Mouse (Mus musculus) forebrain, embryonic 13.5 days (tissue): ENCODE results near the gene Gm49396. TPM values are rescaled to one million over a fixed set of nuclear protein-coding genes. Genes with fewer than 3 reads are reported as not detected.
A peak's percentile ranks its signal among the peaks of the same experiment; 100 is the strongest.

Experiments used
- ATAC-seq: fragments of 200-750 bp; cut with Nextera tagmentation; 2 replicates; pipeline ENCODE4 v1.8.0; 2017
- H3K27ac ChIP-seq: fragments of 300-500 bp; sonication (generic); 2 replicates; pipeline ENCODE4 v1.5.1; 2015; ENCODE audit warnings: inconsistent platforms, mild to moderate bottlenecking, moderate library complexity
- H3K27me3 ChIP-seq: fragments of 300-500 bp; sonication (generic); 2 replicates; pipeline ENCODE4 v1.6.1; 2015; ENCODE audit warnings: mild to moderate bottlenecking, inconsistent platforms
- H3K36me3 ChIP-seq: fragments of 300-500 bp; sonication (generic); 2 replicates; pipeline ENCODE4 v1.6.1; 2015; ENCODE audit warnings: mild to moderate bottlenecking, inconsistent platforms; ENCODE audit not compliant: poor library complexity, severe bottlenecking
- H3K4me1 ChIP-seq: fragments of 300-500 bp; sonication (generic); 2 replicates; pipeline ENCODE4 v1.6.1; 2015; ENCODE audit warnings: inconsistent platforms
- H3K4me2 ChIP-seq: fragments of 300-500 bp; sonication (generic); 2 replicates; pipeline ENCODE4 v1.6.1; 2015; ENCODE audit warnings: inconsistent platforms, mild to moderate bottlenecking, moderate library complexity
- H3K4me3 ChIP-seq: fragments of 300-500 bp; sonication (generic); 2 replicates; pipeline ENCODE4 v1.5.1; 2015; ENCODE audit warnings: mild to moderate bottlenecking, inconsistent platforms
- H3K9ac ChIP-seq: fragments of 300-500 bp; sonication (generic); 2 replicates; pipeline ENCODE4 v1.6.1; 2015; ENCODE audit warnings: mild to moderate bottlenecking, inconsistent platforms
- H3K9me3 ChIP-seq: fragments of 300-500 bp; sonication (generic); replicated peaks from 2 replicates; pipeline ENCODE4 v1.6.1; 2016; ENCODE audit warnings: inconsistent platforms
- WGBS: fragments of 180-500 bp; shearing (Covaris S2); methylation state at CpG from one replicate; pipeline ENCODE4 v1.1.7; 2015; 5-methylcytosine and 5-hydroxymethylcytosine counted together
- polyA plus RNA-seq: library from polyadenylated mRNA; unstranded; fragments of >200 nt; fragmentation: Nextera tagmentation; extraction: Ambion mirVana; gene quantifications from 2 replicates; pipeline ENCODE4 v1.2.1, GENCODE M21; 2015

Gene Gm49396
- polyA plus RNA-seq, 1 experiment from 2014 or later, result 20.2 TPM

- peak; percentile 44 for ATAC-seq
- Histone ChIP-seq H3K9me3 (no peaks in the 10 kb centered on the region), H3K4me3 (peak overlapping the region; percentile 77), H3K27ac (peak overlapping the region; percentile 89), H3K4me2 (peak overlapping the region; percentile 94), H3K4me1 (peaks cover 40% of the 10 kb centered on the region), H3K36me3 (peaks cover 51% of the 10 kb centered on the region), H3K9ac (peak overlapping the region; percentile 91), H3K27me3 (no peaks in the 10 kb centered on the region)
- 2% methylated on average over 22 of the region's 26 CpGs for WGBS
Observed at GRCm38 (mm10) chr7:30533941-30534632, 29.1 kb upstream of the Gm49396 start.

DNA sequence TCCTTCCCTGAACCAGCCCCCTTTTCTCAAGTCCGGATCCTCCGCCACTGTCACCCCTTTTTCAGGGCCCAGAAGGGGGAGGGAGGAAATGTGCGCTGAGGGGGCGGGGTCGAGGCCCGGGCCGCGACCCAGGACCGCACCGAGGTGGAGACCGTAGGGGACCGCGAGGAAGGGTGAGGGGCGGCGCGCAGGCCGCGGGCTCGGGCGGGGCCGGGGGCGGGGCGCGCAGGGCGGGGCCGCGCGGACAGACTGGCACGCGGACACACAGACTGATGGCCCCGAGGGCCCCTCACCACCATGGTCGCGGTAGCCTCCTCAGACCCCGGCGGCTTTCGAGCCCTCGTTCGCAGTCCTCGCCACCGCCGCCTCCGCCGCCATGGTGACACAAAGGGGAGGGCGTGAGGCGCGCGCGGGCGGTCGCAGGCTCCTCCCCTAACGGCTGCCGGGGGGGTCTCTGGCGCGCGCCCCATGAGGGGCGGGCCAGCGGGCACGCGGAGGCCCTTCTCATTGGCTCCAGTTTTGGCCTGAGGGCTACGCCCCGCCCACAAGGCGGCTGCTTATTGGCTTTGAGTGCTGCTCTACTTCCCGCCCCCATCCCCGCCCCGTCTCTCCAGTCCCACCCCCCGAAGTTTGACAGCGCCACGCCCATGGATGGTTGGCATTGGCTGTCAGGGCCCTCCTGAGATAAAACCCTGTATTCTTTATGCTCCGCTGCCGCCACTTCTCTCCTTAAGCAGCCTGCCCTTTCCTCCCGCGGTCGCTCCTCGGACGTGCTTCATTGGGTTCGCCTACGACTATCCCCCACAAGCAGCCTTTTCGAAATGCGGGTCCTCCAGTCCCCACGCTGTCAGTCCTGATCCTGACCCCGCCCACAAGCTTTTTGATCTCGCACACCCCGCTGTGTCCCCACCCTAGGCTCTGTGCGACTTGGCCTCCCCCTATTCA lies 28.2 kb upstream of the Gm49396 start, which contains the start of gene Arhgap33:
Gene Arhgap33, minus strand, starts transcription at position 428 of the 945 bp plus-strand sequence.
- Histone ChIP-seq H3K4me2 (peak within 1 kb of the TSS; percentile 94), H3K27me3 (no peaks in the 10 kb centered on the region)
- peak; percentile 88 for ATAC-seq

GRCm38 (mm10) chr7:30540572-30540971 lies 22.6 kb upstream of the Gm49396 start:
- H3K27ac ChIP-seq, result no peak overlapping the region
- WGBS, result 88% methylated on average over 7 of the region's 7 CpGs

More for the DNA sequence above, 28.2 kb upstream of the Gm49396 start, which contains the start of gene Arhgap33:
- Histone ChIP-seq H3K27ac (peak within 1 kb of the TSS; percentile 92), H3K4me1 (peaks cover 40% of the 10 kb centered on the region), H3K36me3 (peaks cover 48% of the 10 kb centered on the region), H3K4me3 (peak within 1 kb of the TSS; percentile 77), H3K9ac (peak within 1 kb of the TSS; percentile 91), H3K9me3 (no peaks in the 10 kb centered on the region)
- WGBS, result 1% methylated on average over 59 of the region's 84 CpGs

GRCm38 (mm10) chr7:30544327-30544726 lies 18.8 kb upstream of the Gm49396 start:
- H3K4me1 ChIP-seq, result no peaks in the 10 kb centered on the region
- no peak for ATAC-seq
- H3K4me2 ChIP-seq, result no peak overlapping the region
- H3K27me3 ChIP-seq, result no peaks in the 10 kb centered on the region
- H3K4me3 ChIP-seq, result no peak overlapping the region
- H3K9ac ChIP-seq, result no peak overlapping the region
- WGBS, result 97% methylated on average over 2 of the region's 2 CpGs
- H3K36me3 ChIP-seq, result peaks cover 76% of the 10 kb centered on the region
- no peak overlapping the region for H3K27ac ChIP-seq
- H3K9me3 ChIP-seq, result no peaks in the 10 kb centered on the region

More at GRCm38 (mm10) chr7:30540572-30540971, 22.6 kb upstream of the Gm49396 start:
- no peak overlapping the region for H3K4me2 ChIP-seq
- no peak for ATAC-seq
- no peaks in the 10 kb centered on the region for H3K27me3 ChIP-seq
- no peaks in the 10 kb centered on the region for H3K9me3 ChIP-seq
- no peak overlapping the region for H3K4me3 ChIP-seq
- no peak overlapping the region for H3K9ac ChIP-seq
- peaks cover 7% of the 10 kb centered on the region for H3K4me1 ChIP-seq
- H3K36me3 ChIP-seq, result peaks cover 55% of the 10 kb centered on the region

DNA sequence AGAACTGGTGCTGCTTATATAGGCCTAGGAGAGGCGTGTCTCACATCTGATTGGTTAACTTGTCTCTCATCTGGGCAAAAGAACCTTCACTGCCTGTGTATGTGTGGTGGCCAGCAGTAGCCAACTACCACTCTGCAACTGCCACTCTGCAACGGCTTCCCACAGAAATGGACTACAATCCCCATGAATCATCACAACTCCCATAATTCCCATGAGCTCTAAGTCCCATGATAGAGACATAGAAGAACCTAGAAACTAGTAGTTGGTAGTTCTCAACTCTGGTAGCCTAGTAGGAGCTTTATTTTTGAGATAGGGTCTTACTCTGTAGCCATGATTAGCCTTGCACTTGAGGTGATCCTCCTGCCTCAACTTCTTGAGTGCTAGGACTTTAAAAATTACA lies 13.3 kb upstream of the Gm49396 start:
- H3K36me3 ChIP-seq, result peaks cover 45% of the 10 kb centered on the region
- H3K4me3 ChIP-seq, result no peak overlapping the region
- no peak overlapping the region for H3K9ac ChIP-seq
- no peak overlapping the region for H3K27ac ChIP-seq
- no peak overlapping the region for H3K4me2 ChIP-seq
- no peaks in the 10 kb centered on the region for H3K9me3 ChIP-seq
- H3K27me3 ChIP-seq, result no peaks in the 10 kb centered on the region
- ATAC-seq, result no peak
- H3K4me1 ChIP-seq, result peaks cover 19% of the 10 kb centered on the region
- WGBS, result 91% methylated on average over 2 of the region's 2 CpGs

GRCm38 (mm10) chr7:30550603-30551002 lies 12.5 kb upstream of the Gm49396 start:
- 92% methylated on average over 1 of the region's 1 CpGs for WGBS

GRCm38 (mm10) chr7:30551445-30552101 lies 11.6 kb upstream of the Gm49396 start:
- WGBS, result 2% methylated on average over 10 of the region's 10 CpGs
- Histone ChIP-seq H3K4me3 (peak overlapping the region; percentile 60), H3K4me2 (peak overlapping the region; percentile 84), H3K36me3 (peaks cover 48% of the 10 kb centered on the region), H3K4me1 (peaks cover 19% of the 10 kb centered on the region), H3K27me3 (no peaks in the 10 kb centered on the region), H3K9ac (peak overlapping the region; percentile 73), H3K9me3 (no peaks in the 10 kb centered on the region), H3K27ac (peak overlapping the region; percentile 96)
- peak; percentile 64 for ATAC-seq

More at GRCm38 (mm10) chr7:30550603-30551002, 12.5 kb upstream of the Gm49396 start:
- H3K27me3 ChIP-seq, result no peaks in the 10 kb centered on the region
- no peak overlapping the region for H3K9ac ChIP-seq
- no peak overlapping the region for H3K4me3 ChIP-seq
- H3K9me3 ChIP-seq, result no peaks in the 10 kb centered on the region
- peaks cover 19% of the 10 kb centered on the region for H3K4me1 ChIP-seq
- H3K4me2 ChIP-seq, result no peak overlapping the region
- ATAC-seq, result no peak
- peaks cover 47% of the 10 kb centered on the region for H3K36me3 ChIP-seq
- no peak overlapping the region for H3K27ac ChIP-seq

DNA sequence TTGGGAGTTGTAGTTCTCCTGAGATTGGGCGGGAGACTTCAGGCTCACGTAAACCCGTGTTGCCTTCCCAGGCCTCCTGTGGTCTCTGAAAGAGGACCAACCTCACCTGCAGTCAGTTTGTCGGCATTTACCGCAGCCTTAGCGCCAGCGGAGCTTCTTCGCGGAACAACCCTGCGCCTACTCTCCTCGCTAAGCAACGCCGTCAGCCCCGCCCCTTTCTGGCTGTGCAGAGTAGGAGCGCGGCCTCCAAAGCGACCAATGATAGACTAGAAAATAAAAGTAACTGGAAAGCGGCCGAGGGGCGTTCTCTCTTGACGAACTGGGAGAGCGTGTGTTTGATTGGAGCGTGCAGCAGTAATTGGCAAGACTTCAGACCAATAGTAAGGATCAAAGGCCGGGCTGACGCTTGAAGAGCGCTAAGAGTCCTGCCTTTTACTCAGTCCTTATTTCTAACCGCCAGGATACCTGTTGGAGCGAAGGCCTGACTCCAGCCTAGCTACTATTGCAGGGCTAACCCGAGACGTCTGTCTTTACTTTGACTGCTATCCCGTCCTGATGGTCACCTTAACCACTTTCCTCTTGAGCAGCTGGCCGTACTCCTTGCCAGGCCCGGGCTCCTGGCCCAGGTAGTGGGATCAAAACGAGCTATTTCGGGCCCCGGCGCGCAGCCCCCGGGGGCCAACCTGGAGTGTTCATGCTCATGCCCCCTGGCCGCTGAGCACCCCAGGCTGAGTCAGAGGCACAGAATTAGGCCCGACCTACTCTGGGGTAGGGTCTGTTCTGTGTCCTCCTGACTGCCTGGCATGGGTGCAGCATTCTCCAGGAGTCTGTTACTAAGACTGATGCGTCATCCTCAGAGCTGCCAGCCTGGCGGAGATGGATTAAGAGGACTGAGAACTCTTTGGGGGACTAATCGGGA lies 10.8 kb upstream of the Gm49396 start, which contains the start of the genes Hspb6 and Proser3:
Gene Hspb6, plus strand, starts transcription at position 77 of the 919 bp plus-strand sequence.
Gene Proser3, minus strand, starts transcription at position 198 of the 919 bp plus-strand sequence.
- peaks cover 19% of the 10 kb centered on the region for H3K4me1 ChIP-seq
- H3K4me3 ChIP-seq, result peak within 1 kb of the TSS; percentile 60
- H3K27me3 ChIP-seq, result no peaks in the 10 kb centered on the region
- peak; percentile 97 for ATAC-seq
- H3K27ac ChIP-seq, result peak within 1 kb of the TSS; percentile 96
- H3K4me2 ChIP-seq, result peak within 1 kb of the TSS; percentile 84
- H3K9me3 ChIP-seq, result no peaks in the 10 kb centered on the region
- H3K9ac ChIP-seq, result peak within 1 kb of the TSS; percentile 73
- H3K36me3 ChIP-seq, result peaks cover 51% of the 10 kb centered on the region
- under 1% methylated on average over 44 of the region's 44 CpGs for WGBS

- Histone ChIP-seq H3K27ac (peak overlapping the region; percentile 77), H3K4me2 (peak overlapping the region; percentile 84), H3K4me1 (peaks cover 23% of the 10 kb centered on the region), H3K9me3 (no peaks in the 10 kb centered on the region), H3K4me3 (peak overlapping the region; percentile 60), H3K36me3 (peaks cover 51% of the 10 kb centered on the region), H3K27me3 (no peaks in the 10 kb centered on the region), H3K9ac (peak overlapping the region; percentile 73)
- 8% methylated on average over 23 of the region's 23 CpGs for WGBS
- no peak for ATAC-seq
Observed at GRCm38 (mm10) chr7:30553021-30553589, 10.0 kb upstream of the Gm49396 start.

- 86% methylated on average over 22 of the region's 22 CpGs for WGBS
- peaks cover 32% of the 10 kb centered on the region for H3K4me1 ChIP-seq
- no peaks in the 10 kb centered on the region for H3K27me3 ChIP-seq
- H3K4me3 ChIP-seq, result peak overlapping the region; percentile 60
- H3K9me3 ChIP-seq, result no peaks in the 10 kb centered on the region
- peaks cover 42% of the 10 kb centered on the region for H3K36me3 ChIP-seq
- peak overlapping the region; percentile 84 for H3K4me2 ChIP-seq
- ATAC-seq, result no peak
- peak overlapping the region; percentile 73; the same call in 1 of the 2 replicates for H3K9ac ChIP-seq
- no peak overlapping the region; the same call in 1 of the 2 replicates for H3K27ac ChIP-seq
Observed at GRCm38 (mm10) chr7:30553810-30554584, 9.1 kb upstream of the Gm49396 start.
